Mouse (Mus musculus) forebrain, embryonic 13.5 days (tissue): ENCODE data around the gene Slc11a2. TPM values are rescaled to one million over a fixed set of nuclear protein-coding genes. Genes with fewer than 3 reads are reported as not detected.
"Not testable (repeated sequence)": the region's sequence is repeated elsewhere in the genome, so short reads cannot be mapped to it uniquely, and the experiment has no call there.

Experiments
- ATAC-seq: fragments of 200-750 bp; cut with Nextera tagmentation; 2 replicates; pipeline ENCODE4 v1.8.0; 2017
- H3K27ac ChIP-seq: fragments of 300-500 bp; sonication (generic); 2 replicates; pipeline ENCODE4 v1.5.1; 2015; ENCODE audit warnings: inconsistent platforms, mild to moderate bottlenecking, moderate library complexity
- H3K27me3 ChIP-seq: fragments of 300-500 bp; sonication (generic); 2 replicates; pipeline ENCODE4 v1.6.1; 2015; ENCODE audit warnings: mild to moderate bottlenecking, inconsistent platforms
- H3K36me3 ChIP-seq: fragments of 300-500 bp; sonication (generic); 2 replicates; pipeline ENCODE4 v1.6.1; 2015; ENCODE audit warnings: mild to moderate bottlenecking, inconsistent platforms; ENCODE audit not compliant: poor library complexity, severe bottlenecking
- H3K4me1 ChIP-seq: fragments of 300-500 bp; sonication (generic); 2 replicates; pipeline ENCODE4 v1.6.1; 2015; ENCODE audit warnings: inconsistent platforms
- H3K4me2 ChIP-seq: fragments of 300-500 bp; sonication (generic); 2 replicates; pipeline ENCODE4 v1.6.1; 2015; ENCODE audit warnings: inconsistent platforms, mild to moderate bottlenecking, moderate library complexity
- H3K4me3 ChIP-seq: fragments of 300-500 bp; sonication (generic); 2 replicates; pipeline ENCODE4 v1.5.1; 2015; ENCODE audit warnings: mild to moderate bottlenecking, inconsistent platforms
- H3K9ac ChIP-seq: fragments of 300-500 bp; sonication (generic); 2 replicates; pipeline ENCODE4 v1.6.1; 2015; ENCODE audit warnings: mild to moderate bottlenecking, inconsistent platforms
- H3K9me3 ChIP-seq: fragments of 300-500 bp; sonication (generic); replicated peaks from 2 replicates; pipeline ENCODE4 v1.6.1; 2016; ENCODE audit warnings: inconsistent platforms
- WGBS: fragments of 180-500 bp; shearing (Covaris S2); methylation state at CpG from one replicate; pipeline ENCODE4 v1.1.7; 2015; 5-methylcytosine and 5-hydroxymethylcytosine counted together
- polyA plus RNA-seq: library from polyadenylated mRNA; unstranded; fragments of >200 nt; fragmentation: Nextera tagmentation; extraction: Ambion mirVana; gene quantifications from 2 replicates; pipeline ENCODE4 v1.2.1, GENCODE M21; 2015

Gene Slc11a2
- polyA plus RNA-seq, 1 experiment from 2014 or later: 21.3 TPM

- ATAC-seq: no peak
- H3K4me2 ChIP-seq: no peak overlapping the region
- peaks cover 82% of the 10 kb centered on the region for H3K36me3 ChIP-seq
- no peak overlapping the region for H3K4me3 ChIP-seq
- no peaks in the 10 kb centered on the region for H3K27me3 ChIP-seq
- no peaks in the 10 kb centered on the region for H3K4me1 ChIP-seq
- H3K9me3 ChIP-seq: no peaks in the 10 kb centered on the region
- no peak overlapping the region for H3K27ac ChIP-seq
- 100% methylated on average over 3 of the region's 3 CpGs for WGBS
- H3K9ac ChIP-seq: no peak overlapping the region
Observed at GRCm38 (mm10) chr15:100395561-100395960, 29.3 kb downstream of the Slc11a2 start.

GRCm38 (mm10) chr15:100393016-100393415, 31.9 kb downstream of the Slc11a2 start:
- Histone ChIP-seq H3K9me3 (no peaks in the 10 kb centered on the region), H3K4me3 (no peak overlapping the region), H3K4me2 (no peak overlapping the region), H3K27ac (no peak overlapping the region), H3K9ac (no peak overlapping the region), H3K36me3 (peaks cover 58% of the 10 kb centered on the region), H3K4me1 (no peaks in the 10 kb centered on the region), H3K27me3 (no peaks in the 10 kb centered on the region)
- WGBS: 87% methylated on average over 11 of the region's 11 CpGs
- no peak for ATAC-seq

GRCm38 (mm10) chr15:100391599-100391998, 33.3 kb downstream of the Slc11a2 start:
- Histone ChIP-seq H3K27me3 (no peaks in the 10 kb centered on the region), H3K9ac (no peak overlapping the region), H3K4me3 (no peak overlapping the region), H3K4me1 (no peaks in the 10 kb centered on the region), H3K4me2 (no peak overlapping the region), H3K36me3 (peaks cover 43% of the 10 kb centered on the region), H3K27ac (no peak overlapping the region), H3K9me3 (no peaks in the 10 kb centered on the region)
- 94% methylated on average over 7 of the region's 7 CpGs for WGBS
- no peak for ATAC-seq

- no peak overlapping the region for H3K4me2 ChIP-seq
- H3K4me1 ChIP-seq: no peaks in the 10 kb centered on the region
- no peaks in the 10 kb centered on the region for H3K27me3 ChIP-seq
- H3K4me3 ChIP-seq: no peak overlapping the region
- no peak overlapping the region for H3K27ac ChIP-seq
- WGBS: 87% methylated on average over 7 of the region's 7 CpGs
- H3K9ac ChIP-seq: no peak overlapping the region
- no peak for ATAC-seq
- H3K36me3 ChIP-seq: peaks cover 38% of the 10 kb centered on the region
- H3K9me3 ChIP-seq: no peaks in the 10 kb centered on the region
Observed at GRCm38 (mm10) chr15:100391066-100391465, 33.8 kb downstream of the Slc11a2 start.

GRCm38 (mm10) chr15:100388886-100389285, 36.0 kb downstream of the Slc11a2 start:
- 59% methylated on average over 9 of the region's 9 CpGs for WGBS
- Histone ChIP-seq H3K4me1 (no peaks in the 10 kb centered on the region), H3K9ac (no peak overlapping the region), H3K36me3 (peaks cover 16% of the 10 kb centered on the region), H3K4me3 (no peak overlapping the region), H3K27me3 (no peaks in the 10 kb centered on the region), H3K4me2 (no peak overlapping the region), H3K9me3 (no peaks in the 10 kb centered on the region), H3K27ac (no peak overlapping the region)
- no peak for ATAC-seq

- Histone ChIP-seq H3K4me3 (no peak overlapping the region), H3K27me3 (no peaks in the 10 kb centered on the region), H3K9ac (no peak overlapping the region), H3K9me3 (no peaks in the 10 kb centered on the region), H3K4me2 (no peak overlapping the region), H3K4me1 (no peaks in the 10 kb centered on the region), H3K27ac (no peak overlapping the region), H3K36me3 (peaks cover 11% of the 10 kb centered on the region)
- WGBS: 94% methylated on average over 13 of the region's 16 CpGs
- ATAC-seq: no peak
Observed at GRCm38 (mm10) chr15:100388224-100388835, 36.5 kb downstream of the Slc11a2 start.

GRCm38 (mm10) chr15:100387544-100388223, 37.2 kb downstream of the Slc11a2 start:
- ATAC-seq: no peak
- peaks cover 4% of the 10 kb centered on the region for H3K36me3 ChIP-seq
- no peak overlapping the region for H3K9ac ChIP-seq
- WGBS: 93% methylated on average over 17 of the region's 17 CpGs
- H3K4me3 ChIP-seq: no peak overlapping the region
- H3K4me1 ChIP-seq: no peaks in the 10 kb centered on the region
- no peak overlapping the region for H3K27ac ChIP-seq
- no peak overlapping the region for H3K4me2 ChIP-seq
- no peaks in the 10 kb centered on the region for H3K9me3 ChIP-seq
- no peaks in the 10 kb centered on the region for H3K27me3 ChIP-seq

GRCm38 (mm10) chr15:100385705-100386104, 39.2 kb downstream of the Slc11a2 start:
- ATAC-seq: no peak
- H3K9me3 ChIP-seq: no peaks in the 10 kb centered on the region
- H3K9ac ChIP-seq: no peak overlapping the region
- WGBS: 92% methylated on average over 9 of the region's 9 CpGs
- H3K27me3 ChIP-seq: no peaks in the 10 kb centered on the region
- no peak overlapping the region for H3K27ac ChIP-seq
- H3K4me1 ChIP-seq: no peaks in the 10 kb centered on the region
- H3K4me3 ChIP-seq: no peak overlapping the region
- H3K36me3 ChIP-seq: no peaks in the 10 kb centered on the region
- H3K4me2 ChIP-seq: no peak overlapping the region

GRCm38 (mm10) chr15:100380104-100380503, 44.8 kb downstream of the Slc11a2 start:
- no peak overlapping the region for H3K4me2 ChIP-seq
- H3K27me3 ChIP-seq: no peaks in the 10 kb centered on the region
- 80% methylated on average over 2 of the region's 2 CpGs for WGBS
- no peak overlapping the region for H3K27ac ChIP-seq
- H3K36me3 ChIP-seq: no peaks in the 10 kb centered on the region
- H3K9ac ChIP-seq: no peak overlapping the region
- no peak for ATAC-seq
- no peaks in the 10 kb centered on the region for H3K9me3 ChIP-seq
- no peaks in the 10 kb centered on the region for H3K4me1 ChIP-seq
- H3K4me3 ChIP-seq: no peak overlapping the region

- Histone ChIP-seq H3K36me3 (no peaks in the 10 kb centered on the region), H3K27me3 (no peaks in the 10 kb centered on the region), H3K27ac (no peak overlapping the region), H3K4me2 (no peak overlapping the region), H3K9me3 (no peaks in the 10 kb centered on the region), H3K9ac (no peak overlapping the region), H3K4me3 (no peak overlapping the region), H3K4me1 (no peaks in the 10 kb centered on the region)
- no peak for ATAC-seq
- 85% methylated on average over 8 of the region's 8 CpGs for WGBS
Observed at GRCm38 (mm10) chr15:100379658-100380057, 45.2 kb downstream of the Slc11a2 start.

GRCm38 (mm10) chr15:100377847-100378505, 46.9 kb downstream of the Slc11a2 start:
- peak; percentile 36; the same call in 1 of the 2 replicates for ATAC-seq
- H3K36me3 ChIP-seq, H3K9ac ChIP-seq, H3K27me3 ChIP-seq, H3K9me3 ChIP-seq, H3K4me3 ChIP-seq, H3K4me1 ChIP-seq, H3K27ac ChIP-seq, H3K4me2 ChIP-seq: not testable (repeated sequence)
- 45% methylated on average over 4 of the region's 9 CpGs for WGBS

GRCm38 (mm10) chr15:100375066-100375465, 49.8 kb downstream of the Slc11a2 start:
- Histone ChIP-seq H3K9ac (no peak overlapping the region), H3K36me3 (no peaks in the 10 kb centered on the region), H3K27me3 (no peaks in the 10 kb centered on the region), H3K4me2 (no peak overlapping the region), H3K27ac (no peak overlapping the region), H3K4me1 (no peaks in the 10 kb centered on the region), H3K9me3 (no peaks in the 10 kb centered on the region), H3K4me3 (no peak overlapping the region)
- WGBS: 39% methylated on average over 5 of the region's 5 CpGs
- ATAC-seq: no peak
